Mouse (Mus musculus) Muller cell, postnatal 12 days (primary cell): ENCODE measurements around the gene Cacnb1.

ENCODE experiments used
- DNase-seq: peaks from one replicate; pipeline ENCODE4 v3.0.0-alpha.2; 2015; ENCODE audit errors: inconsistent ontology term

Gene Cacnb1

GRCm38 (mm10) chr11:98011716-98012115 lies 11.1 kb downstream of the Cacnb1 start:
- no peak for DNase-seq

- DNase-seq: no peak
Observed at GRCm38 (mm10) chr11:98008087-98008486, 14.7 kb downstream of the Cacnb1 start.

GRCm38 (mm10) chr11:98005686-98006085 lies 17.1 kb downstream of the Cacnb1 start:
- peak; percentile 88 for DNase-seq

- DNase-seq: no peak
Observed at GRCm38 (mm10) chr11:98005076-98005475, 17.8 kb downstream of the Cacnb1 start.

- DNase-seq: no peak
Observed at GRCm38 (mm10) chr11:98004161-98004560, 18.7 kb downstream of the Cacnb1 start.

- DNase-seq: peak; percentile 95
Observed at GRCm38 (mm10) chr11:98003171-98003671, 19.6 kb downstream of the Cacnb1 start.

GRCm38 (mm10) chr11:98002627-98003026 lies 20.2 kb downstream of the Cacnb1 start:
- DNase-seq: peak; percentile 75

- DNase-seq: no peak
Observed at GRCm38 (mm10) chr11:98001986-98002385, 20.8 kb downstream of the Cacnb1 start.

GRCm38 (mm10) chr11:98001351-98001824 lies 21.4 kb downstream of the Cacnb1 start:
- DNase-seq: no peak

- DNase-seq: no peak
Observed at GRCm38 (mm10) chr11:98000378-98001140, 22.3 kb downstream of the Cacnb1 start.

GRCm38 (mm10) chr11:97999748-98000147 lies 23.1 kb downstream of the Cacnb1 start:
- DNase-seq: no peak

GRCm38 (mm10) chr11:97998898-97999608 lies 23.8 kb downstream of the Cacnb1 start:
- DNase-seq: no peak

- DNase-seq: no peak
Observed at GRCm38 (mm10) chr11:97998074-97998793, 24.6 kb downstream of the Cacnb1 start.

GRCm38 (mm10) chr11:97997387-97997960 lies 25.4 kb downstream of the Cacnb1 start:
- DNase-seq: no peak

GRCm38 (mm10) chr11:97996691-97997090 lies 26.1 kb downstream of the Cacnb1 start:
- DNase-seq: no peak

- peak; percentile 86 for DNase-seq
Observed at GRCm38 (mm10) chr11:97995564-97996288, 27.1 kb downstream of the Cacnb1 start, which contains the start of gene Arl5c. Arl5c (minus strand) TSS chr11:97996181.

- peak; percentile 80 for DNase-seq
Observed at GRCm38 (mm10) chr11:97994539-97995100, 28.2 kb downstream of the Cacnb1 start.

- DNase-seq: peak; percentile 95
Observed at GRCm38 (mm10) chr11:97988530-97989096, 34.2 kb downstream of the Cacnb1 start.

- peak; percentile 97 for DNase-seq
Observed at GRCm38 (mm10) chr11:97987551-97988526, 35.0 kb downstream of the Cacnb1 start.
